Mouse (Mus musculus) adrenal gland, postnatal 14 days (tissue): ENCODE data around the gene H1fx. TPM values are rescaled to one million over a fixed set of nuclear protein-coding genes. Genes with fewer than 3 reads are reported as not detected.
"Not testable (repeated sequence)": the region's sequence is repeated elsewhere in the genome, so short reads cannot be mapped to it uniquely, and the experiment has no call there.

Source experiments
- DNase-seq: peaks from one replicate; pipeline ENCODE4 v3.0.0; 2021; ENCODE audit warnings: mixed read lengths
- microRNA-seq, 2 experiments: library from miRNA; unstranded; fragments of <30 nt; microRNA quantifications; one replicate each; pipeline ENCODE4 v1.2.0; 2021
- total RNA-seq: library from RNA; stranded (reverse); gene quantifications from 2 replicates; pipeline ENCODE4 v1.2.3, GENCODE M21; 2021

The H1fx gene
- total RNA-seq, 1 experiment from 2014 or later, result 24.9 TPM

- peak; percentile 94 for DNase-seq
Observed at GRCm38 (mm10) chr6:87980374-87981029, 935 bp downstream of the H1fx start.

- DNase-seq, result peak; percentile 3
Observed at GRCm38 (mm10) chr6:87979728-87980127, 1.7 kb downstream of the H1fx start.

- DNase-seq, result no peak
Observed at GRCm38 (mm10) chr6:87970041-87970440, 11.4 kb downstream of the H1fx start.

GRCm38 (mm10) chr6:87962457-87962856 is 19.0 kb downstream of the H1fx start:
- DNase-seq, result not testable (repeated sequence)

GRCm38 (mm10) chr6:87942179-87942578 is 39.3 kb downstream of the H1fx start:
- DNase-seq, result no peak

- no peak for DNase-seq
Observed at GRCm38 (mm10) chr6:87938941-87939340, 42.5 kb downstream of the H1fx start.

- peak; percentile 76 for DNase-seq
Observed at GRCm38 (mm10) chr6:87937178-87937788, 44.2 kb downstream of the H1fx start.

GRCm38 (mm10) chr6:87935037-87935436 is 46.4 kb downstream of the H1fx start:
- DNase-seq, result no peak

Small RNA genes lying within 50 kb of the gene (microRNA-seq; reads per million reads assigned to microRNA genes)
- gene Gm47286, result 1.3 to 1.5 reads per million in 2 experiments

Other genes starting within 250 kb of the H1fx start
- 0.52 and 0.60 TPM in 2 replicates for gene Gp9, start 203.6 kb downstream of the H1fx start, total RNA-seq
- 27.8 and 33.2 TPM in 2 replicates for gene Rab43, start 169.5 kb downstream of the H1fx start, total RNA-seq
- gene Gm45140, start 145.8 kb downstream of the H1fx start, total RNA-seq, result 4.1 and 6.1 TPM in 2 replicates
- 41.0 and 42.3 TPM in 2 replicates for gene Isy1, start 142.8 kb downstream of the H1fx start, total RNA-seq
- 392 and 410 TPM in 2 replicates for gene Cnbp, start 130.5 kb downstream of the H1fx start, total RNA-seq
- 93.2 and 98.2 TPM in 2 replicates for gene Copg1, start 93.8 kb downstream of the H1fx start, total RNA-seq
- 23.3 and 24.8 TPM in 2 replicates for gene Hmces, start 67.7 kb downstream of the H1fx start, total RNA-seq
- gene Rab7, start 63.6 kb upstream of the H1fx start, total RNA-seq, result 280 and 282 TPM in 2 replicates
- gene Rpn1, start 102.8 kb upstream of the H1fx start, total RNA-seq, result 183 and 185 TPM in 2 replicates
- gene Gata2, start 212.3 kb upstream of the H1fx start, total RNA-seq, result 26.3 and 36.4 TPM in 2 replicates
- gene Dnajb8, start 240.6 kb upstream of the H1fx start, total RNA-seq, result not detected in 2 replicates